Mouse (Mus musculus): ENCODE measurements around the gene Hoxa11. TPM values are rescaled to one million over a fixed set of nuclear protein-coding genes. Genes with fewer than 3 reads are reported as not detected.

Gene Hoxa11
- polyA plus RNA-seq, 1 experiment from 2014 or later, result not detected

DNA sequence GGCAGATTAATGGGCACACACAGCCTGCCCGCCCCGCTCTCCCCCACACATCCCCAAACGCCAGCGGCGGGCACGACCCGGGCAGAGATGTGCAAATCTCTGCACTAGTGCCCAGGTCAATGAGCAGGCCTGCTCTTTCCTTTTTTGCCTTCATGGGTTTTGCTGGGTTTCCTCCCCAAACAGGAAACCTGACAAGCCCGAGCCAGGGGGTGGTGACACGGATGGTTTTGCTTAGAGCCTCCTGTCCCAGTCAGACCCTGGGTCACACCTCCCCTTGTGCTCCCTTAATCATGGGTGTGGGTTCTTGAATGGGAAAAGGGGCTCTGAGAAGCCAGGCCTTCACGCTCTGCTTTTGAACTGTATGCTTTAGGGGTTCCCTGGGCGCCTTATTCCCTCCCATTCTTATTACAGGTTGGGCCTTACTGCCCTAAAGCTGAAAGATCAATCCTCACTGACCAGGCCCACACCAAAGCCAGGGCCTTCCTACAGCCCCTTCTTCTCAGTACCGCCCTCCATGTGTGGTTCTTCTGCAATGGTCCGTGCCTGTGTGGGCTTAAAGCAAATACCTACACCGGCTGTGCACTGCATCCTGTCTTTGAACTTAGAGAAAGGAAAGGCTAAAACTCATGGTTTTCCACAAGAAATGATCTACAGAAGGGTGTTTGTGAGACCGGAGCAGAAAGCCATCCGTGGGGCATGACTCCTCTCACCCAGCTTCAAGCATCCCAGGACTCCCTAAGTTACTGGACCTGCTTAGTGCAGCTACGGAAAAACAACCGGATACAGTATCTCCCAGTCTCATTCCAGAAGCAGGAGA, 36.5 kb downstream of the Hoxa11 start:
- H3K9ac ChIP-seq (ENCODE audit: low read length), result peak overlapping the region; percentile 53
- H3K27ac ChIP-seq (replicated peaks), result peak overlapping the region; percentile 78
- WGBS, result 17% methylated on average over 18 of the region's 18 CpGs
- H3K9me3 ChIP-seq (ENCODE audit: control insufficient read depth, low read length), result no peaks in the 10 kb centered on the region
- H3K4me2 ChIP-seq (replicated peaks; ENCODE audit: low read depth), result peak overlapping the region; percentile 76
- no peak for TF ChIP-seq CTCF (IDR thresholded peaks at IDR 0.05; ENCODE audit: low read depth)
- no peak for TF ChIP-seq EP300 (optimal IDR thresholded peaks at IDR 0.05)
- ATAC-seq (ENCODE audit: low FRiP score, low TSS enrichment), result no peak
- H3K4me3 ChIP-seq (ENCODE audit: low read depth, low read length), result peak overlapping the region; percentile 42
- H3K27me3 ChIP-seq (ENCODE audit: control insufficient read depth, insufficient read depth, low read length), result peaks cover 8% of the 10 kb centered on the region; the same call in 1 of the 2 replicates
- no peaks in the 10 kb centered on the region for H3K36me3 ChIP-seq (ENCODE audit: control insufficient read depth, insufficient read depth, low read length)
- no peak for DNase-seq (ENCODE audit: low spot score)
- no peaks in the 10 kb centered on the region for H3K4me1 ChIP-seq (replicated peaks; ENCODE audit: control insufficient read depth, insufficient read depth)

GRCm38 (mm10) chr6:52208072-52208867, 37.3 kb downstream of the Hoxa11 start, which contains the start of gene Hoxa6:
Hoxa6 (minus strand) TSS chr6:52208722.
- 5% methylated on average over 47 of the region's 47 CpGs for WGBS
- Histone ChIP-seq H3K27ac (replicated peaks) (peak within 1 kb of the TSS; percentile 78), H3K9me3 (ENCODE audit: control insufficient read depth, low read length) (no peaks in the 10 kb centered on the region), H3K36me3 (ENCODE audit: control insufficient read depth, insufficient read depth, low read length) (no peaks in the 10 kb centered on the region), H3K4me2 (replicated peaks; ENCODE audit: low read depth) (peak within 1 kb of the TSS; percentile 76), H3K9ac (ENCODE audit: low read length) (peak within 1 kb of the TSS; percentile 53), H3K4me1 (replicated peaks; ENCODE audit: control insufficient read depth, insufficient read depth) (no peaks in the 10 kb centered on the region), H3K27me3 (ENCODE audit: control insufficient read depth, insufficient read depth, low read length) (peaks cover 8% of the 10 kb centered on the region; the same call in 1 of the 2 replicates), H3K4me3 (ENCODE audit: low read depth, low read length) (peak within 1 kb of the TSS; percentile 42)
- no peak for TF ChIP-seq EP300 (optimal IDR thresholded peaks at IDR 0.05)
- no peak for TF ChIP-seq CTCF (IDR thresholded peaks at IDR 0.05; ENCODE audit: low read depth)
- DNase-seq (ENCODE audit: low spot score) (no peak), ATAC-seq (ENCODE audit: low FRiP score, low TSS enrichment) (no peak)

DNA sequence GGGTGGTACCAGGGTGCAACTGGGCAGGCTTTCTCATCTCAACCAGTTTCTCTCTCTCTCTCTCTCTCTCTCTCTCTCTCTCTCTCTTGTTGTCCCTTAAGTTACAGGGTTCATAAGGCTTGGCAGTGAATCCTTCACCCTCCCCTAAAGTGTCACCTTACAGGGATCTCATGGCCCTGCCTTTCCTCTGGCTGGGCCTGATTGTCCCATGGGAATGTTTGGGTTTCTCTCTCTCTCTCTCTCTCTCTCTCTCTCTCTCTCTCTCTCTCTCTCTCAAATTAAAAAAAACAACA, 38.0 kb downstream of the Hoxa11 start:
- TF ChIP-seq CTCF (IDR thresholded peaks at IDR 0.05; ENCODE audit: low read depth) (no peak), EP300 (optimal IDR thresholded peaks at IDR 0.05) (no peak)
- Histone ChIP-seq H3K36me3 (ENCODE audit: control insufficient read depth, insufficient read depth, low read length) (no peaks in the 10 kb centered on the region), H3K9me3 (ENCODE audit: control insufficient read depth, low read length) (no peaks in the 10 kb centered on the region), H3K27me3 (ENCODE audit: control insufficient read depth, insufficient read depth, low read length) (peaks cover 7% of the 10 kb centered on the region; the same call in 1 of the 2 replicates), H3K27ac (replicated peaks) (peak overlapping the region; percentile 49), H3K9ac (ENCODE audit: low read length) (no peak overlapping the region), H3K4me3 (ENCODE audit: low read depth, low read length) (peak overlapping the region; percentile 1; the same call in 1 of the 2 replicates), H3K4me2 (replicated peaks; ENCODE audit: low read depth) (peak overlapping the region; percentile 76), H3K4me1 (replicated peaks; ENCODE audit: control insufficient read depth, insufficient read depth) (no peaks in the 10 kb centered on the region)
- ATAC-seq (ENCODE audit: low FRiP score, low TSS enrichment), result no peak
- no peak for DNase-seq (ENCODE audit: low spot score)

DNA sequence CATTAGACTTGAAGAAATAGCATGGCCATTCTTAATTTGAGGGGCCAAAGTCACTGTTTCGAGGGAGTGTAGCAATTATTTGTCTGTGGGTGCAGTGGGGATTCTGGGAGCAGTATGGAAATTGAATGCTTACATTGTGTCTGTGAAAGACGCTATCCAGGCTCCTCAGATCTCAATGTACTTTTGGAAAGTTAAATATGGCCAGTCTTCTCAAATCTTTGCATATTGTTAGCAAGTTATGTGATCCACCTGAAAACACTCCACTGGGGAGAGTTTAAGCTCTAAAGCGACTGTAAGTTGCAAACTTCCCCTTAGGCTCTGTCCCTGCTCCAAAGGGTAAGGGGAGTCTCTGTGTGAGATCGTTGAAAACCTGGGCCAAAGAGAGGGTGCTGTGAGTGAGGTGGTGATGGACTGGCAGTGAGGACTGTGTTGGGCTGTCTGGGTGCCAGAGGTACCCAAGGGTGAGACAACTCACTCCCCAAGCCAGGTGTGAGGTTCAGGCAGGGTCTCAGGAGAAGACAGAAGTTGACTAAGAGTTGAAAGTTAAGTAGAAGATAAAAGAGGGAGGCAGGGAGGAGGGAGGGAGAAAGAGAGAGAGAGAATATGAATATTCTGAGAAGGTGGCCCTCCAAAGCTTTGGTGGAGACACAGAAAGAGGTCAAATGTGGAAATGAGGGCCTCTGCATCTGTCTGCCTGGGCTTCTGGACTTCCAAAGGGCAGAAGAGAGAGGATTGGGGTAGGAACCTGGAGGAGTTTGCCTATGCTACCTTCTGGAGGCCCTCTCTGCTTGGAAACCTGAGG, 38.5 kb downstream of the Hoxa11 start:
- Histone ChIP-seq H3K4me2 (replicated peaks; ENCODE audit: low read depth) (peak overlapping the region; percentile 76), H3K4me3 (ENCODE audit: low read depth, low read length) (peak overlapping the region; percentile 1; the same call in 1 of the 2 replicates), H3K9ac (ENCODE audit: low read length) (no peak overlapping the region), H3K9me3 (ENCODE audit: control insufficient read depth, low read length) (no peaks in the 10 kb centered on the region), H3K27ac (replicated peaks) (peak overlapping the region; percentile 49), H3K4me1 (replicated peaks; ENCODE audit: control insufficient read depth, insufficient read depth) (no peaks in the 10 kb centered on the region), H3K27me3 (ENCODE audit: control insufficient read depth, insufficient read depth, low read length) (peaks cover 5% of the 10 kb centered on the region; the same call in 1 of the 2 replicates), H3K36me3 (ENCODE audit: control insufficient read depth, insufficient read depth, low read length) (no peaks in the 10 kb centered on the region)
- no peak for TF ChIP-seq EP300 (optimal IDR thresholded peaks at IDR 0.05)
- no peak for TF ChIP-seq CTCF (IDR thresholded peaks at IDR 0.05; ENCODE audit: low read depth)
- DNase-seq (ENCODE audit: low spot score), result no peak
- ATAC-seq (ENCODE audit: low FRiP score, low TSS enrichment), result no peak
- 24% methylated on average over 4 of the region's 4 CpGs for WGBS

DNA sequence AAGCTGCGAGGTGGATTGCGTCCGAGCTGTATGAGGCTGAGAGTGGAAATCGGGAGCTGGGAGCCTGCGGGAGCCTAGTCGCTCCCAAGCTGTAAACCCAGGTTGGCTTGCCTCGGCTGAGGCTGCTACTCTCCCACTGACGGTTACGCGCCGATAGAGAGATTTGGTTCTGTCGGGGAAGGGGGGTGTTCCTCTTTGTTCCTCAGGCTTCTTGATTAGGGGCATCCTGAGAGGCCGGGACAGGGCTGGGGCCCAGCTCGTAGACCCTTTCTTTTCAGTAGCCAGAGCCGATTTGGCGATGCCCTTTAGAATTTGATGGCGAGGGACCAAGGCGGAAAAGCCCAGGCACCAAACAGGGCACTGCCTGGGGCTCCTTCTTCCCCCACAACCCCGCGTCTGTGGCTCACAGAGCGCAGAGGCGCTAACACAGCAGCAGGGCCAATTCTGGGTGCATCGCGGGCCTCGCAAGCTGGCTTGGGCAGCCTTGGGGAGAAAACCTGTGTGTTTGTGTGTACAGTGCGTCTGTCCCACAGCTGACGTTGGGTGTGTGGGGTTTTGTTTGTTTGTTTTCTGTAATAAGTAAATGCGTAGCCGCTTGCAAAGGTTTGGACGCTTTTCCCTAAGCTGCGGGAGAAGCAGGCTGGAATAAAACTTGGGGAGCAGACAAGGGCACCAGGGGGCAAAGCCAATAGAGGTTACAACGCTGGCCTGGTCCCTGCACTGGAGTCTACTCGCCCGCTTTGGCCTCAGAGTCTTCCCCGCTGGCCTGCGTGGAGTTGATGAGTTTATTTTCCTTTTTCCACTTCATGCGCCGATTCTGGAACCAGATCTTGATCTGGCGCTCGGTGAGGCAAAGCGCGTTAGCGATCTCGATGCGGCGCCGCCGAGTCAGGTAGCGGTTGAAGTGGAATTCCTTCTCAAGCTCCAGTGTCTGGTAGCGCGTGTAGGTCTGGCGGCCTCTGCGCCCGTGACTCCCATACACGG, 39.7 kb downstream of the Hoxa11 start:
- Histone ChIP-seq H3K27me3 (ENCODE audit: control insufficient read depth, insufficient read depth, low read length) (peaks cover 5% of the 10 kb centered on the region; the same call in 1 of the 2 replicates), H3K9me3 (ENCODE audit: control insufficient read depth, low read length) (no peaks in the 10 kb centered on the region), H3K36me3 (ENCODE audit: control insufficient read depth, insufficient read depth, low read length) (no peaks in the 10 kb centered on the region), H3K4me1 (replicated peaks; ENCODE audit: control insufficient read depth, insufficient read depth) (no peaks in the 10 kb centered on the region), H3K9ac (ENCODE audit: low read length) (peak overlapping the region; percentile 61), H3K4me3 (ENCODE audit: low read depth, low read length) (peak overlapping the region; percentile 29), H3K4me2 (replicated peaks; ENCODE audit: low read depth) (peak overlapping the region; percentile 76), H3K27ac (replicated peaks) (peak overlapping the region; percentile 66)
- peak; percentile 19 for DNase-seq (ENCODE audit: low spot score)
- ATAC-seq (ENCODE audit: low FRiP score, low TSS enrichment), result no peak
- no peak for TF ChIP-seq CTCF (IDR thresholded peaks at IDR 0.05; ENCODE audit: low read depth)
- no peak for TF ChIP-seq EP300 (optimal IDR thresholded peaks at IDR 0.05)
- WGBS, result 12% methylated on average over 55 of the region's 55 CpGs
